Mouse (Mus musculus) cortical plate, adult 2 months (tissue): ENCODE results near the gene Lrr1. TPM values are rescaled to one million over a fixed set of nuclear protein-coding genes. Genes with fewer than 3 reads are reported as not detected.

Experiments used
- H3K27ac ChIP-seq: fragments of 200-500 bp; 2 replicates; pipeline ENCODE4 v1.5.1; 2012; ENCODE audit warnings: low read length, control low read depth, inconsistent platforms; ENCODE audit not compliant: insufficient read depth
- H3K4me1 ChIP-seq: fragments of 200-500 bp; 2 replicates; pipeline ENCODE4 v1.6.1; 2011; ENCODE audit warnings: low read length; ENCODE audit not compliant: control insufficient read depth, insufficient read depth
- H3K4me3 ChIP-seq: fragments of 200-500 bp; 2 replicates; pipeline ENCODE4 v1.5.1; 2011; ENCODE audit warnings: mild to moderate bottlenecking, low read length, control low read depth; ENCODE audit not compliant: insufficient read depth
- CTCF ChIP-seq: fragments of 200-500 bp; IDR thresholded peaks from 2 replicates; pipeline ENCODE4 v1.5.1; 2011; ENCODE audit warnings: mild to moderate bottlenecking, control low read depth, low read length; ENCODE audit not compliant: insufficient read depth; ENCODE audit errors: extremely low read depth
- POLR2A ChIP-seq: fragments of 200-500 bp; IDR thresholded peaks from 2 replicates; pipeline ENCODE4 v1.6.1; 2011; ENCODE audit warnings: mild to moderate bottlenecking, low read length, control low read depth; ENCODE audit not compliant: insufficient read depth; ENCODE audit errors: extremely low read depth
- polyA plus RNA-seq: library from polyadenylated mRNA; depleted of rRNA; stranded (reverse); fragments of >200 nt; gene quantifications from 2 replicates; pipeline ENCODE4 v1.2.3, GENCODE M21; 2012; rRNA removed

The Lrr1 gene
- polyA plus RNA-seq = 0.13 and 0.15 TPM in 2 replicates

GRCm38 (mm10) chr12:69168461-69169106, at the start of gene Lrr1:
Gene Lrr1, plus strand, starts transcription at chr12:69168814.
- TF ChIP-seq POLR2A (no peak), CTCF (no peak)
- H3K4me1 ChIP-seq = no peaks in the 10 kb centered on the region
- peak within 1 kb of the TSS; percentile 82 for H3K27ac ChIP-seq
- H3K4me3 ChIP-seq = peak within 1 kb of the TSS; percentile 59

GRCm38 (mm10) chr12:69119908-69120307, 48.7 kb upstream of the Lrr1 start:
- no peak for TF ChIP-seq CTCF
- Histone ChIP-seq H3K4me1 (no peaks in the 10 kb centered on the region), H3K4me3 (no peak overlapping the region), H3K27ac (no peak overlapping the region)

- no peak overlapping the region for H3K27ac ChIP-seq
- no peak overlapping the region for H3K4me3 ChIP-seq
- no peak for TF ChIP-seq CTCF
- no peak for TF ChIP-seq POLR2A
- no peaks in the 10 kb centered on the region for H3K4me1 ChIP-seq
Measured at GRCm38 (mm10) chr12:69122801-69123200, 45.8 kb upstream of the Lrr1 start.

- no peak overlapping the region for H3K27ac ChIP-seq
- H3K4me3 ChIP-seq = no peak overlapping the region
- TF ChIP-seq CTCF = no peak
- no peak for TF ChIP-seq POLR2A
- no peaks in the 10 kb centered on the region for H3K4me1 ChIP-seq
Measured at GRCm38 (mm10) chr12:69125066-69125465, 43.5 kb upstream of the Lrr1 start.

- TF ChIP-seq POLR2A = no peak
- 0 out of 2 replicates have a peak, but pooled peaks have one; percentile 22 for TF ChIP-seq CTCF
- no peak overlapping the region for H3K4me3 ChIP-seq
Measured at GRCm38 (mm10) chr12:69127170-69127569, 41.4 kb upstream of the Lrr1 start.

GRCm38 (mm10) chr12:69127626-69128025, 41.0 kb upstream of the Lrr1 start:
- Histone ChIP-seq H3K4me1 (no peaks in the 10 kb centered on the region), H3K27ac (no peak overlapping the region), H3K4me3 (no peak overlapping the region)
- no peak for TF ChIP-seq CTCF

More at GRCm38 (mm10) chr12:69127170-69127569, 41.4 kb upstream of the Lrr1 start:
- Histone ChIP-seq H3K27ac (no peak overlapping the region), H3K4me1 (no peaks in the 10 kb centered on the region)

- Histone ChIP-seq H3K27ac (no peak overlapping the region), H3K4me3 (no peak overlapping the region), H3K4me1 (no peaks in the 10 kb centered on the region)
- TF ChIP-seq CTCF = no peak
Measured at GRCm38 (mm10) chr12:69129634-69130310, 38.8 kb upstream of the Lrr1 start.

- Histone ChIP-seq H3K4me1 (no peaks in the 10 kb centered on the region), H3K27ac (no peak overlapping the region), H3K4me3 (no peak overlapping the region)
- TF ChIP-seq POLR2A (no peak), CTCF (no peak)
Measured at GRCm38 (mm10) chr12:69130486-69130885, 38.1 kb upstream of the Lrr1 start.

- no peak overlapping the region for H3K27ac ChIP-seq
- H3K4me3 ChIP-seq = no peak overlapping the region
- H3K4me1 ChIP-seq = no peaks in the 10 kb centered on the region
- TF ChIP-seq POLR2A = no peak
- TF ChIP-seq CTCF = no peak
Measured at GRCm38 (mm10) chr12:69131267-69131666, 37.3 kb upstream of the Lrr1 start.

GRCm38 (mm10) chr12:69131981-69132380, 36.6 kb upstream of the Lrr1 start:
- no peaks in the 10 kb centered on the region for H3K4me1 ChIP-seq
- TF ChIP-seq CTCF (peak; percentile 58), POLR2A (no peak)

More at GRCm38 (mm10) chr12:69131981-69132380, 36.6 kb upstream of the Lrr1 start:
- no peak overlapping the region for H3K4me3 ChIP-seq
- no peak overlapping the region for H3K27ac ChIP-seq
